Mouse (Mus musculus) liver, embryonic 15.5 days (tissue): ENCODE data around the gene Dnpep. TPM values are rescaled to one million over a fixed set of nuclear protein-coding genes. Genes with fewer than 3 reads are reported as not detected.

Experiments used
- ATAC-seq: fragments of 200-750 bp; cut with Nextera tagmentation; 2 replicates; pipeline ENCODE4 v1.8.0; 2017; ENCODE audit warnings: moderate number of reproducible peaks, mild to moderate bottlenecking, moderate library complexity; ENCODE audit not compliant: insufficient read depth
- H3K27ac ChIP-seq: fragments of 300-500 bp; sonication (generic); replicated peaks from 2 replicates; pipeline ENCODE4 v1.5.1; 2015; ENCODE audit warnings: mild to moderate bottlenecking, inconsistent platforms
- H3K27me3 ChIP-seq: fragments of 300-500 bp; sonication (generic); 2 replicates; pipeline ENCODE4 v1.6.1; 2015; ENCODE audit warnings: mild to moderate bottlenecking, inconsistent platforms
- H3K36me3 ChIP-seq: fragments of 300-500 bp; sonication (generic); replicated peaks from 2 replicates; pipeline ENCODE4 v1.6.1; 2015; ENCODE audit warnings: moderate library complexity, mild to moderate bottlenecking, inconsistent platforms
- H3K4me1 ChIP-seq: fragments of 300-500 bp; sonication (generic); replicated peaks from 2 replicates; pipeline ENCODE4 v1.6.1; 2015; ENCODE audit warnings: inconsistent platforms
- H3K4me2 ChIP-seq: fragments of 300-500 bp; sonication (generic); 2 replicates; pipeline ENCODE4 v1.6.1; 2015; ENCODE audit warnings: moderate library complexity, mild to moderate bottlenecking, inconsistent platforms
- H3K4me3 ChIP-seq: fragments of 300-500 bp; sonication (generic); replicated peaks from 2 replicates; pipeline ENCODE4 v1.5.1; 2015; ENCODE audit warnings: mild to moderate bottlenecking, inconsistent platforms
- H3K9ac ChIP-seq: fragments of 300-500 bp; sonication (generic); 2 replicates; pipeline ENCODE4 v1.6.1; 2015; ENCODE audit warnings: moderate library complexity, mild to moderate bottlenecking, inconsistent platforms
- H3K9me3 ChIP-seq: fragments of 300-500 bp; sonication (generic); replicated peaks from 2 replicates; pipeline ENCODE4 v1.6.1; 2016; ENCODE audit warnings: inconsistent platforms
- WGBS: fragments of 180-500 bp; shearing (Covaris S2); methylation state at CpG from one replicate; pipeline ENCODE4 v1.1.7; 2015; ENCODE audit warnings: mixed read lengths; ENCODE audit not compliant: insufficient replicate concordance; 5-methylcytosine and 5-hydroxymethylcytosine counted together
- polyA plus RNA-seq: library from polyadenylated mRNA; unstranded; fragments of >200 nt; fragmentation: Nextera tagmentation; extraction: Ambion mirVana; gene quantifications from 2 replicates; pipeline ENCODE4 v1.2.1, GENCODE M21; 2015

The Dnpep gene
- polyA plus RNA-seq, result 52.1 and 57.4 TPM in 2 replicates

DNA sequence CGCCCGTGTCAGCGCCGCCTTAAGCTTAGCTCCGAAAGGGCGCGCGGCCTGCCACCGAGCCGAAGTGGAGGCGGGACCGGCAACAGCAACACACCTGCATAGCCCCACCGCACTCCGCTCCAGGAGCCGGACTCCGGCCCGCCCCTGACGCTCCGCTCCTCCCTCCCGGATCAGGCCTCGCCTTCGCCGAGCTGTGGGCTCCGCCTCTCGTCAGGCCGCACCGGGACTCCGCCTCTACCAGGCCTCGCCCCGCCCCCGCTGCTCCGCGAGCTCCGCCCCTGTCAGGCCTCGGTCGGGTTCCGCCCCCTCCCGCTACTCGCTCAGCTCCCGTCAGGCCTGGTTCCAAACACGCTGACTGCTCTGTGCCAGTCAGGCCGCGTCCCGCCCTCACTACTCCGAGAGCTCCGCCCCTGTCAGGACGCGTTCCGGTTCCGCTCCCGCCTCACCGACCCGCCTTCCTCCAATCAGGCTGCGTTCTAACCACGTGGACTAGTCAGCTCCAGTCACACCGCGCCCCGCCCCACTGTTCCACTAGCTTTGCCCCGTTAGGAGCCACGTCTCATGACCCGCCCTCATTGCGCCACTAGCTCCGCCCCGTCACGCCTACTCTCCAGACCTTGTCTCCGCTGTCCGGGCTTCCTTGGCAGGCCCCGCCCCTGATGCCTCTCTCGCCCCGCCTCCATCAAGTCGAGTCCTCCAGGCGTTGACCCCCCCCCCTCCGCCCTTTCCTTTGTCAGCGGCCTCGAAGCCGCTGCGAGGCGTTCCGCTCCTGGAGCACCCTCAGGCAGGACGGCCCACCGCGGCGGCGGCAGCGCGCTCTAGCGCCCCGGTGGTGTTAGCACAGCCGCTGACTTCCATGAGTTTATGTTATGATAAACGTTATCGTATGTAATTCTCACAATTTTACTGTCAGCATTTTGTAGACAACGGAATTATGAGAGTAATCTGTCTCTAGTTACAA lies at the start of gene Dnpep:
Dnpep (minus strand) TSS at position 750 of the 961 bp plus-strand sequence.
- Histone ChIP-seq H3K4me1 (peaks cover 48% of the 10 kb centered on the region), H3K4me3 (peak within 1 kb of the TSS; percentile 80), H3K36me3 (peaks cover 16% of the 10 kb centered on the region), H3K9ac (peak within 1 kb of the TSS; percentile 69), H3K9me3 (no peaks in the 10 kb centered on the region), H3K27me3 (no peaks in the 10 kb centered on the region), H3K4me2 (peak within 1 kb of the TSS; percentile 93), H3K27ac (peak within 1 kb of the TSS; percentile 95)
- ATAC-seq, result peak; percentile 94
- under 1% methylated on average over 92 of the region's 92 CpGs for WGBS

DNA sequence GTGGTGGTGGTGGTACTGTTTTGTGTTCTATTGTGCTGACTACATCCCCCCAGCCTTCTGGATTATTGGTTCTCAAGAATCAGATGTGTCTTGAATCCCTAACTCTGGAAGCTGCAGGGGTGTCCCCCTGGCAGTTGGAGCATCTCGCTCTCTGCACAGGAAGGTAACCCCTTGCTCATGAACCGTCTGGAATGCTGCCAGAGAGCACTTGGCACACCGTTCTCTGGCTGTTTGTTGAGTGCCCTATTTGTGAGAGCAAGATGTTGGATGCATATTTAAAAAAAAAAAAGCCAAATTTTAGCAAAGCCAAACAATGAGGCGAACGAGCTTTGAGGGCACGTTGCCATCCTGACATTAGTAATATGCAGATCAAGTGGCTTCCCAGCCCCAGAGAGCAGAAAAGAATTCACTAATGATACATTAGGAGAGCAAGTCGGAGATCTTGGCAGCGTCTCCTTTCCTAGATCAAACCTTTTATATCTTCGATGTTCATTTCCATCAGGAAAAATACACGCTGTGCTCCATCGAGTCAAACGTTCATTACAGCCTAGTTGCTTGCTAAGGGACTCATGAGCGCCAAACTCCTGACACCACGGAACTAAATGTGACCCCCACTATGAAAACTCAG lies 47.8 kb upstream of the Dnpep start:
- Histone ChIP-seq H3K27me3 (peaks cover 39% of the 10 kb centered on the region), H3K4me3 (no peak overlapping the region), H3K9me3 (no peaks in the 10 kb centered on the region), H3K4me1 (peaks cover 5% of the 10 kb centered on the region; the same call in 1 of the 2 replicates), H3K36me3 (no peaks in the 10 kb centered on the region), H3K27ac (no peak overlapping the region), H3K4me2 (no peak overlapping the region), H3K9ac (no peak overlapping the region)
- 62% methylated on average over 14 of the region's 14 CpGs for WGBS
- no peak for ATAC-seq

DNA sequence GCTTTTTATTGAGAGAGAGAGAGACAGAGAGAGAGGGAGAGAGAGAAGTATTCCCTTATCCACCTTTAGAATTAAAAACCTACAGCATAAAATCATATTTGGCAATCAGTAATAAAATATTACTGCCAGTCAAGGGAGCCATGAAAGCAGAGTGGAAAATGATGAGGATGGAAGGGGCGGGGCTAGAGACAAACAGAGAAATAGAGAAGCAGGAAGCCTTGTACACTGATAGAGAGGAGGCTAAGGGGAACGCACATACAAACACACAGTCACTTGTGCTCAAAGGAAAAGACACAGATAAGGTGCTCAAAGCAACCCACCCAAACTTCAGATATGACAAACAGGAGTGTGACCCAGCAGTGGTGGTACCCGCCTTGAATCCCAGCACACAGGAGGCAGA lies 46.1 kb upstream of the Dnpep start:
- Histone ChIP-seq H3K9ac (no peak overlapping the region), H3K27ac (no peak overlapping the region), H3K4me3 (no peak overlapping the region), H3K4me1 (peaks cover 7% of the 10 kb centered on the region; the same call in 1 of the 2 replicates), H3K4me2 (no peak overlapping the region), H3K36me3 (no peaks in the 10 kb centered on the region), H3K9me3 (no peaks in the 10 kb centered on the region), H3K27me3 (peaks cover 45% of the 10 kb centered on the region)
- 31% methylated on average over 3 of the region's 3 CpGs for WGBS
- no peak for ATAC-seq

DNA sequence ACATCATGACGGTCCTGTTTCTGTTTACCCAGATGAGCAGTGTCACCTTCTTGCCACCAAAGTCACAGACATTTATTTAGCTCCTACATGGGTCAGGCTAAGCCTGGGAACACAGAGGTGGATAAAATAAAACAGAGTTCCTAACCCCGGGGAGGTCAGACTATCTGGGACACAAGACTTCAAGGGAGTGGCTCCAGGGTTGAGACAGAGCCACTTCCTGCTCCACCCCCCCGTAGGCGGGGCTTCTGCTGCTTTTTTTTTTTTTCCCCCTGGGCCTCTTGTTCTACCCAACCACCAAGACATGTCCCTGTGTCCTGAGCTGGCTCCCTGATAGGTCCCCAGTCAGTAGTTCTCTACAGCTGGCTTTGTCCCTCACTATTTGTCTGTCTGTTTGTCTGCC lies 44.0 kb upstream of the Dnpep start:
- Histone ChIP-seq H3K4me2 (no peak overlapping the region), H3K9ac (no peak overlapping the region), H3K27ac (no peak overlapping the region), H3K36me3 (no peaks in the 10 kb centered on the region), H3K27me3 (peaks cover 64% of the 10 kb centered on the region), H3K4me3 (no peak overlapping the region), H3K4me1 (peaks cover 7% of the 10 kb centered on the region; the same call in 1 of the 2 replicates), H3K9me3 (no peaks in the 10 kb centered on the region)
- no peak for ATAC-seq
- 17% methylated on average over 4 of the region's 4 CpGs for WGBS

DNA sequence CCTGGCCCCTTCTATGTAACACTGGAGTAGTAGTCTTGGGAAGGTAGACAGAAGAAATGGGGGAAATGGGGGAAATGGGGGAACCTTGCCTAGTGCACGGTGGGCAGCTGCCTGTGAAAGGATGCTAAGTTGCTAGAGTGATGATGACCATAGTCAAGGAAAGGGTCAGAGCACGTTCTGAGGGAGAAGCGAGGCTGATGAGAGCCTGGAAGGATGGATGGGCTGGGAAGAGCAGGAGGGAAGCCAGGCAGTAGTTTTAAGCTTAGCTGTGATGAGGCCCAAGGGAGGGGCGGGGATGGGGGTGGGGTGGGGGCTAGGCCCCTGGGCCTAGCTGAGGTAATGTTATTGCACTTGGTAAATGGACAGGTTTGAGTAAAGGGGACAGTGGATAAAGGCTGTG lies 43.3 kb upstream of the Dnpep start:
- H3K9ac ChIP-seq, result no peak overlapping the region
- H3K4me1 ChIP-seq, result peaks cover 7% of the 10 kb centered on the region; the same call in 1 of the 2 replicates
- 33% methylated on average over 4 of the region's 4 CpGs for WGBS
- H3K36me3 ChIP-seq, result no peaks in the 10 kb centered on the region
- H3K9me3 ChIP-seq, result no peaks in the 10 kb centered on the region
- ATAC-seq, result no peak
- H3K27ac ChIP-seq, result no peak overlapping the region
- H3K4me2 ChIP-seq, result no peak overlapping the region
- H3K4me3 ChIP-seq, result no peak overlapping the region
- peaks cover 64% of the 10 kb centered on the region for H3K27me3 ChIP-seq

DNA sequence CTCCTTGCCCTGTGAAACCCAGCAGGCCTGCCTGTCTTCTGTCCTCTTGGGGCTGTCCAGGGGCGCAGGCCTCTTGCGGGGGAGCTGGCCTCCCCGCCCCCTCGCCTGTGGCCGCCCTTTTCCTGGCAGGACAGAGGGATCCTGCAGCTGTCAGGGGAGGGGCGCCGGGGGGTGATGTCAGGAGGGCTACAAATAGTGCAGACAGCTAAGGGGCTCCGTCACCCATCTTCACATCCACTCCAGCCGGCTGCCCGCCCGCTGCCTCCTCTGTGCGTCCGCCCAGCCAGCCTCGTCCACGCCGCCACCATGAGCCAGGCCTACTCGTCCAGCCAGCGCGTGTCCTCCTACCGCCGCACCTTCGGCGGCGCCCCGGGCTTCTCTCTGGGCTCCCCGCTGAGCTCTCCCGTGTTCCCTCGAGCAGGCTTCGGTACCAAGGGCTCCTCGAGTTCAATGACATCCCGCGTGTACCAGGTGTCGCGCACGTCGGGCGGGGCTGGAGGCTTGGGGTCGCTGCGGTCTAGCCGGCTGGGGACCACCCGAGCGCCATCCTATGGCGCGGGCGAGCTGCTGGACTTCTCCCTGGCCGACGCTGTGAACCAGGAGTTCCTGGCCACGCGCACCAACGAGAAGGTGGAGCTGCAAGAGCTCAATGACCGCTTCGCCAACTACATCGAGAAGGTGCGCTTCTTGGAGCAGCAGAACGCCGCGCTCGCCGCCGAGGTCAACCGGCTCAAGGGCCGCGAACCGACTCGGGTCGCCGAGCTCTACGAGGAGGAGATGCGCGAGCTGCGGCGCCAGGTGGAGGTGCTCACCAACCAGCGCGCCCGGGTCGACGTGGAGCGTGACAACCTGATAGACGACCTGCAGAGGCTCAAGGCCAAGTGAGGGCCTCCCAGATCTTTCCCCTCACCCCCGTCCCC lies 42.6 kb upstream of the Dnpep start, which contains the start of gene Des:
Des (plus strand) TSS at position 218 of the 920 bp plus-strand sequence.
- Histone ChIP-seq H3K4me2 (peak within 1 kb of the TSS; percentile 50), H3K9me3 (no peaks in the 10 kb centered on the region), H3K36me3 (no peaks in the 10 kb centered on the region), H3K4me3 (peak within 1 kb of the TSS; percentile 32), H3K27me3 (peaks cover 64% of the 10 kb centered on the region), H3K27ac (no peak within 1 kb of the TSS), H3K9ac (no peak within 1 kb of the TSS), H3K4me1 (peaks cover 7% of the 10 kb centered on the region; the same call in 1 of the 2 replicates)
- WGBS, result 3% methylated on average over 80 of the region's 80 CpGs
- no peak for ATAC-seq

DNA sequence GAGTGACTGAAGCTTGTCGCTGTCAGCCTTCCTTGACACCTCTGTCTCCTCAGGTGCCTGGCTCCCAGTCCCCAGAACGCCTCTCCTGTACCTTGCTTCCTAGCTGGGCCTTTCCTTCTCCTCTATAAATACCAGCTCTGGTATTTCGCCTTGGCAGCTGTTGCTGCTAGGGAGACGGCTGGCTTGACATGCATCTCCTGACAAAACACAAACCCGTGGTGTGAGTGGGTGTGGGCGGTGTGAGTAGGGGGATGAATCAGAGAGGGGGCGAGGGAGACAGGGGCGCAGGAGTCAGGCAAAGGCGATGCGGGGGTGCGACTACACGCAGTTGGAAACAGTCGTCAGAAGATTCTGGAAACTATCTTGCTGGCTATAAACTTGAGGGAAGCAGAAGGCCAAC lies 41.6 kb upstream of the Dnpep start:
- peaks cover 58% of the 10 kb centered on the region for H3K27me3 ChIP-seq
- 62% methylated on average over 13 of the region's 13 CpGs for WGBS
- no peak overlapping the region for H3K27ac ChIP-seq
- no peak overlapping the region for H3K4me2 ChIP-seq
- H3K9me3 ChIP-seq, result no peaks in the 10 kb centered on the region
- H3K4me3 ChIP-seq, result no peak overlapping the region
- no peak overlapping the region for H3K9ac ChIP-seq
- no peaks in the 10 kb centered on the region for H3K36me3 ChIP-seq
- H3K4me1 ChIP-seq, result peaks cover 7% of the 10 kb centered on the region; the same call in 1 of the 2 replicates
- ATAC-seq, result no peak

DNA sequence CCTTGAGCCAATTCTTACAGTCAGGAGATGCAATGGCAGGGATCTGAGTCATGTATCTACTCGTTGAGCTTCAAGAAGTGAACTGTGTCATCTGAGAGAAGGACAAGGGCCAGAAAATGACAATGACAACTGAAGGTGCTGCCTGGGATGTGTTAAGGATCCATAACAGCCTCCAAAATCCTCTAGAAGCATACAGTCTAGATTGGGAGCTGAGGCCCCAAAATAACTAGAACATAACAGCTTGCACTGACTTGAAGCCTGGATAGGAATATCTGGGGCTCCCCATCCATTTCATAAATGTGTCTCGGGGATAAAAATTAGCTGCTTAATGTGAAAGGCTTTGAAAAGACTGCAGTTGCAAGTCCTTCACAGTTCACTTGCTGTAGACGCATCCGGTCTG lies 40.2 kb upstream of the Dnpep start:
- no peak overlapping the region for H3K4me2 ChIP-seq
- H3K4me3 ChIP-seq, result no peak overlapping the region
- 66% methylated on average over 4 of the region's 4 CpGs for WGBS
- no peak overlapping the region for H3K9ac ChIP-seq
- no peaks in the 10 kb centered on the region for H3K9me3 ChIP-seq
- peaks cover 58% of the 10 kb centered on the region for H3K27me3 ChIP-seq
- no peaks in the 10 kb centered on the region for H3K36me3 ChIP-seq
- H3K4me1 ChIP-seq, result peaks cover 7% of the 10 kb centered on the region; the same call in 1 of the 2 replicates
- no peak overlapping the region for H3K27ac ChIP-seq
- no peak for ATAC-seq

DNA sequence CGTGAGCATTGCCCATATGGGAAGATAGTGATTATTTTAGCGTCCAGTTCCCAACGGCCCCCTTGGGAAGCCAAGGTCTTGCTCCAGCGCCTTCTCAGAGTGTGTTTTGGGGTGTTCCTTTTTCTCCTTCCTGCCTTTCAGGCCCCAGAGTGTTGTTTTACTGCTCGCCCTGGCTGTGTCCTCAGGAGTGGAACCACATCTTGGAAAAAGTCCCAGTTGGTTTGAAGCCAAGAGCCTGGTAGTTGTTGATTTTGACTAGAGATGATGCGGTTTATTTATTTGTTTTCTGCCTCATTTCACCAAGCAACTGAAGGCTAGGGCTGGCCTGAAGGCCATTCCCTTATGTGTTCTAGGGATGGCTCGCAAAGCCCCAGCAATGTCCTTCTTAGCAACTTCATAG lies 39.5 kb upstream of the Dnpep start:
- ATAC-seq, result no peak
- H3K36me3 ChIP-seq, result no peaks in the 10 kb centered on the region
- no peak overlapping the region for H3K4me2 ChIP-seq
- no peak overlapping the region for H3K27ac ChIP-seq
- WGBS, result 62% methylated on average over 7 of the region's 7 CpGs
- H3K9me3 ChIP-seq, result no peaks in the 10 kb centered on the region
- no peak overlapping the region for H3K4me3 ChIP-seq
- H3K4me1 ChIP-seq, result peaks cover 7% of the 10 kb centered on the region; the same call in 1 of the 2 replicates
- H3K9ac ChIP-seq, result no peak overlapping the region
- peaks cover 51% of the 10 kb centered on the region for H3K27me3 ChIP-seq

DNA sequence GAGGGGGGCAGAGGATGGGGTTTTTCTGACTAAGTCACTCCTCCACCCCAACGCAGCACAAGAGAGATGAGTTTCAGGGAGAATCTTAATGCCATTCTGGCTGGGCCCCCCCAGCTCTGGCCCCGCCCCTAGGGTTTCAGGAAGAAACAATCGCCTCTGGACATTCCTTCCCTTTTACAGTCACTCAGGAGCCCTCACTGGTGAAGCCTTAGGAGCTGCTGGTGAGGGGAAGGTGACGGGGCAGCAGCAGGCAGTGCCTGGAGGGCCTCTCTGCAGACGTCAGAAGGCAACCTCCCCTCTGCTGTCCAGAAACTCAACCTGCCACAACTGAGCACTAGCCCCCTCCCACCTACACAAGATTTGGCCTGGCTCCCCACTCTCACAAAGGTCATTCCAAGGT lies 31.5 kb upstream of the Dnpep start:
- ATAC-seq, result no peak
- WGBS, result 33% methylated on average over 5 of the region's 5 CpGs
- H3K27me3 ChIP-seq, result peaks cover 17% of the 10 kb centered on the region
- no peaks in the 10 kb centered on the region for H3K4me1 ChIP-seq
- no peak overlapping the region for H3K4me3 ChIP-seq
- H3K27ac ChIP-seq, result no peak overlapping the region
- no peak overlapping the region for H3K9ac ChIP-seq
- H3K9me3 ChIP-seq, result no peaks in the 10 kb centered on the region
- H3K36me3 ChIP-seq, result no peaks in the 10 kb centered on the region
- no peak overlapping the region for H3K4me2 ChIP-seq
